Mouse (Mus musculus) limb, embryonic 13.5 days (tissue): ENCODE measurements around the gene Hgd. TPM values are rescaled to one million over a fixed set of nuclear protein-coding genes. Genes with fewer than 3 reads are reported as not detected.

ENCODE experiments used
- ATAC-seq: fragments of 200-750 bp; cut with Nextera tagmentation; 2 replicates; pipeline ENCODE4 v1.8.0; 2017; ENCODE audit warnings: low read depth, moderate number of reproducible peaks, moderate TSS enrichment; ENCODE audit not compliant: low FRiP score
- H3K27ac ChIP-seq: fragments of 300-500 bp; sonication (generic); 2 replicates; pipeline ENCODE4 v1.5.1; 2015; ENCODE audit warnings: inconsistent platforms, mild to moderate bottlenecking, moderate library complexity
- H3K27me3 ChIP-seq: fragments of 300-500 bp; sonication (generic); 2 replicates; pipeline ENCODE4 v1.6.1; 2015; ENCODE audit warnings: mild to moderate bottlenecking, inconsistent platforms
- H3K36me3 ChIP-seq: fragments of 300-500 bp; sonication (generic); 2 replicates; pipeline ENCODE4 v1.6.1; 2015; ENCODE audit warnings: inconsistent platforms, mild to moderate bottlenecking, moderate library complexity
- H3K4me1 ChIP-seq: fragments of 300-500 bp; sonication (generic); 2 replicates; pipeline ENCODE4 v1.6.1; 2015; ENCODE audit warnings: inconsistent platforms
- H3K4me2 ChIP-seq: fragments of 300-500 bp; sonication (generic); replicated peaks from 2 replicates; pipeline ENCODE4 v1.6.1; 2015; ENCODE audit warnings: inconsistent platforms, mild to moderate bottlenecking, moderate library complexity
- H3K4me3 ChIP-seq: fragments of 300-500 bp; sonication (generic); 2 replicates; pipeline ENCODE4 v1.5.1; 2015; ENCODE audit warnings: moderate library complexity, mild to moderate bottlenecking, inconsistent platforms
- H3K9ac ChIP-seq: fragments of 300-500 bp; sonication (generic); 2 replicates; pipeline ENCODE4 v1.6.1; 2015; ENCODE audit warnings: mild to moderate bottlenecking, inconsistent platforms
- H3K9me3 ChIP-seq: fragments of 300-500 bp; sonication (generic); 2 replicates; pipeline ENCODE4 v1.6.1; 2016; ENCODE audit warnings: inconsistent platforms
- WGBS: fragments of 180-500 bp; shearing (Covaris S2); methylation state at CpG from one replicate; pipeline ENCODE4 v1.1.7; 2015; 5-methylcytosine and 5-hydroxymethylcytosine counted together
- polyA plus RNA-seq: library from polyadenylated mRNA; unstranded; fragments of >200 nt; fragmentation: Nextera tagmentation; extraction: Ambion mirVana; gene quantifications from 2 replicates; pipeline ENCODE4 v1.2.1, GENCODE M21; 2015

The Hgd gene
- polyA plus RNA-seq, 1 experiment from 2014 or later = 0.11 TPM

DNA sequence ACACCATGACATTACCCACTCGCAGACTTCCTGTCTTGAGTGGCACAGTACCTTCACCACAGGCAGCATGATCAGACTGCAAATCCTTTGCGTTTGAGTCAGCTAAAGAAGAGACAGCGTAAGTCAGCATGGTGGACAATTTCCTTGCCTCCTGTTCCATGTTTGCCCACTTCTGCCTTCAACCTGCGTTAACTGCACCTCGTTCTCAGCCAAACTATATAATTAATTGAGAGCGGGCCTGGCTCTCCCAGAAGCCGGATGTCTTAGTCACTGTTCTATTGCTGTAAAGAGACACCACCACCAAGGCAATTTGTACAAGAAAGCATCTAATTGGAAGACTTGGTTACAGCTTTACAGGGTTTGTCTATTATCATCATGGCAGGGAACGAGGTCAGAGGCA lies 100.9 kb downstream of the Hgd start:
- H3K27me3 ChIP-seq = no peaks in the 10 kb centered on the region
- no peak overlapping the region for H3K4me3 ChIP-seq
- WGBS = 57% methylated on average over 8 of the region's 8 CpGs

More for the DNA sequence above, 100.9 kb downstream of the Hgd start:
- Histone ChIP-seq H3K27ac (no peak overlapping the region), H3K36me3 (no peaks in the 10 kb centered on the region), H3K9ac (no peak overlapping the region), H3K4me2 (no peak overlapping the region), H3K9me3 (no peaks in the 10 kb centered on the region), H3K4me1 (peaks cover 36% of the 10 kb centered on the region)
- no peak for ATAC-seq

Other genes starting within 250 kb of the Hgd start
- 0.28 and 0.45 TPM in 2 replicates for gene Stxbp5l, start 195.2 kb upstream of the Hgd start, polyA plus RNA-seq
- 33.9 and 34.5 TPM in 2 replicates for gene Gtf2e1, start 40.4 kb upstream of the Hgd start, polyA plus RNA-seq
- 31.8 and 33.0 TPM in 2 replicates for gene Rabl3, start 40.3 kb upstream of the Hgd start, polyA plus RNA-seq
- 58.1 and 63.9 TPM in 2 replicates for gene Ndufb4, start 74.3 kb downstream of the Hgd start, polyA plus RNA-seq
- gene Fstl1, start 196.7 kb downstream of the Hgd start, polyA plus RNA-seq = 714 and 731 TPM in 2 replicates